Mouse (Mus musculus) thymus, postnatal 25 days (tissue): ENCODE results near the gene Skida1.

Experiments used
- DNase-seq: peaks from one replicate; pipeline ENCODE4 v3.0.0; 2022

Gene Skida1

DNA sequence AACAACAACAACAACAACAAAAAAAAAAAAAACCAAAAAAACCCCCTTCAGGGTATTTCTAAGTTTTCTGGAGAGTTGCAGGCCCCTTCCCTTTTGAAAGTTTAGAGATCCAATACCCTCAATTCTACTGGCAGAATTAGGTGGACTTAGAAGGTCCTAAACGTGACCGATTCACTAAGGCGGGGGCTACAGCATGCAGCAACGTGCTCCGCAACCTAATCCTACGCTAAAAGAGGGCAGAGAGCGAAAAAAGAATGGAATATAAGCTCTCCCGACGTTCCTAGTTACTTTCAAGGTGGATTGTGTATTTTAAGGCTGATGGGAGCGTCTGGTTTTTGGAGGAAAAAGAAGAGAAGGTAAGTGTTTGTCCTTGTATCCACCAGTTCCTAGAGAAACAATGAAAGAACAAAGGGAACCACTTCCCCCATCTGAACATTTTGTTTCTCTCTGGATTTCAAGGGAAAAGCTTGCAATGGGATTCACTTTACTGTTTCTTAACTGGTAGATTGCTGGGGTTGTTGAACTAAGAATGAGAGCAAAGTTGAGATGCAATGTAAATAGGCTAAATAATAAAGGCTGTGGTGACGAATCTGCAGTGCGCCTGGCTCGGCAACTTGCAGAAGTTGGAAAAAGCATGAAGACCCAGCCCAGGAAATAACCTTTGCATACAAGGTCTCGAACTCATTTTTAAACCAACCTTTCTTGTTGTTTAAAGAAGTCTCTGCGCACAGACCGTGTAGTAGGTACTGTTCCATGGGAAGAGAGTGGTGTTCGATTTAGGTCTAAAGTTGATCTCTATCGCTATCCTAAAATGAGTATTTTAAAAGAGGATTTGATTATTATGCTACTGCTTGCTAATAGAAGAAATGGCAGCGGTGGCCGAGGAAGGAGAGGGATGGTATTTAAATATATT, 6.4 kb upstream of the Skida1 start, which contains the start of gene Mllt10:
Mllt10 (plus strand) TSS at position 222 of the 913 bp plus-strand sequence.
- DNase-seq: no peak

DNA sequence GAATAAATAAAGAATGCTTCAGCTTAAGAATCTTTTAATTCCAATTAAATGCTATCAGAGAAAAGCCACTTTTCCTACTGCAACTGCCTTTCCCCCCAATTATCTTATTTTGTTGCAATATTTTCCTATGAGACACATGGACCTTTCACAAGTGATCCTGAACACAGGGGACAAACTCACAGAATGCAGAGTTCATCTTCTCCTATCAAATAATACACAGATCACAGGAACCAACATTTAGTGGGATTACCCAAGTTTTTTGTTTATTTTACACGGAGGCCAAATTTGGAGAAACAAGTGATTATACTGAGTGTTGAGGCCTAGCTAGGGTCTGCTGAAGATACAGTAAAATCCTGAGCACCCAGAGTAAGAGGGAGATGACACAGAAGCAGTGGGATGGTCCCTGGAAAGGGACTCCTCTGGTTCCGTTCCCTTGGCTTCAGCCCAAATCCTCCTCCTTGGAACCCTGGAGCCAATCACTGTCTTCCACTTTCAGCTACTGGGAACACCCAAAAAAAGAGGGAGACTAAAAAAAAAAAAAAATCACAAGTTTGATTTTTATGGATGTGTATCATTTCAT, 5.2 kb upstream of the Skida1 start:
- DNase-seq: no peak

DNA sequence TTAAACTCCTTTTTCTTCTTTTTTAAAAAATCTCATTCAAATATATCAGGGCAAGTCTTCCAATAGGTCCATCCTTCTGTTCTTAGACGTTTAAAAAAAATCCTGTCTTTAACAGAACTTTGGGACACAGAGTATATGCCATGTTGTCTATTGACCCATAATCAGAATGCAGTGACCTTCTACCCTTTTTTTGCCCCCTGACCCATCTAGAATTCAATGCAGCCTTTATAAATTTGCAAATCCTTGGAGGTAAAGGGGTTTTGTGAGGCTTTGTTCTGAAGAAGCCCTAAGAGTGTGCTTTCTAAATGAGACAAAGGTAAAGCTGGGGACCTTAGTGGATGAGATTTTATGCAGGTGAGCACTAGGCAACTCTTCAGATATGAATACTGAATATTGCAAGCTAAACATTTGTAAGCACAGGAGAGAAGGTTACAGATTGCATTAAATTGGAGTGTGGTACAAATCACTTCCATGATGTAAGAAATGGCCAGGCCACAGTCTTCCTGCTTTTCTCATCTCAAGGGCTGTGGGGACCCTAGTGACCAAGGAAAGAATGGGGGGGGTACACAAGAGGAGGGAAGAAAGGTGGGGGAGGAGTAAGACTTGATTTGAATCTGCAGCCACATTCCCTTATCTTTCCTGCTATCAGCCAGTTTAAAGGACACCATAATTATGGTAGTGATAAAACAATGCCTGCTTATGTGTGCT, 4.5 kb upstream of the Skida1 start:
- no peak for DNase-seq

DNA sequence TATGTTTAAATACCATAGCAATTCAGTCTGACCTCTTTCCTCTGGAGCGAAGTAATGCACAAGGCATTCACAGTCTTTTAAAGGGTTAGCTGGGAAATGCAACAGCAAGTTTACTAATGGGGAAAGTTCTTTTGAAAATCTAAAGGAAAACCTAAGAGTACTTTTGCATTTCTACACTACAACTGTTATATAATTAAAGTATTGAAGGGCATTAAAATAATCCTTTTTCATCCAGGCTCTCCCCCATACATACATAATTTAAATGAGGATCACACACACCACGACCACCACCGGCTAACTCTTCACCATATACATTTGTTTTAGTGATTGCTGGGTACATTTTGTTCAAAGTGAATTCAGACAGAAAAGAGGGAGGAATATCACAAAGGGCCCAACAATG, 3.7 kb upstream of the Skida1 start:
- no peak for DNase-seq

DNA sequence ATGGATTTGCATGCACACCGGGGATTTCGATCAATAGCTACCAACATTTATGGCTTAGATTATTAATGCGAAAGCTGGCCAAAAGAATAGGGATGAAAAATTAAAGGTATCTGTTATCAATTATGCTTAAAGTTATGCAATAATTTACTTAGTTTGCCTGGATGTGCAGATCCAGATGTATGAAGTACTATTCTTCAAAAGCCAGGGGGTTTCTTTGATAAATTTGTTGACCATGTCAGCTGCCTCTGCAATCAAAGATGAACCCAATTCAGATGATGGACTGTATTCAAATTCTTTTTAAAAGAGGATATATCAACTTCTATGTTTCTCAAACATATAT, 3.0 kb upstream of the Skida1 start:
- no peak for DNase-seq

DNA sequence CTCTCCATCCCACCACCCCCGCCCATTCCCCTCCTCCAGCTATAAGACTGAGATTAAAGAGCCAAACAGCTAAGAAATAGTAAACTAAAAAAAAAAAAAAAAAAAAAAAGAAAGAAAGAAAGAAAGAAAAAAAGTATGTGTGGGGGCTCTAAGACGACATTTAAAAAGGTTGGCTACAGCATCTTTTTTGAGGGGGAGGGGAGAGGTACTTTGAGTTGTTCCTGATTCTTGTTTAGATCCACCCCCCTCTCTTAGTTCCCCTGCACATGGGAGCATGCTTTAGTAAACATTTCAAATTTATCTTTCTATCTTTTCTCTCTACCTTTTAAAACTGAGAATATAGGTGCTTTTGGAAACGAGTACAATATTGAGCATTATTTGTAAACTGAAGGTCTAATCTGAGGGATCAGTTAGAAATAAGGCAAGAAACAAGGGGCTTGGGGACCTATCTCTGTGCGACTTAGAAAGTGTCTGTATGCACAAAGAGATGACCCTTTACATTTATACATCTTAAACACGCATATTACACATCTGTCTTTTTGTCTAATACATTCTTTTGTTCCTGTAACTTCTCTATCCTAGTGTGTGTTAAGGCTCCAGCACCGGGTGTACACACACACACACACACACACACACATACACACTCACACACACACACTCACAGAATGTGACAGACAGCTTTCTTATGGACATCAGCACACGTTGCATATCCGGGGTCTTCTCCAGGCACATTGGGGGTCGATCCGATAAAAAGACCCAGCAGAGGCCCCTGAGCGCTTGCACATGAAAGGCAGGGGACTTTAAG, 2.4 kb upstream of the Skida1 start:
- DNase-seq: no peak

DNA sequence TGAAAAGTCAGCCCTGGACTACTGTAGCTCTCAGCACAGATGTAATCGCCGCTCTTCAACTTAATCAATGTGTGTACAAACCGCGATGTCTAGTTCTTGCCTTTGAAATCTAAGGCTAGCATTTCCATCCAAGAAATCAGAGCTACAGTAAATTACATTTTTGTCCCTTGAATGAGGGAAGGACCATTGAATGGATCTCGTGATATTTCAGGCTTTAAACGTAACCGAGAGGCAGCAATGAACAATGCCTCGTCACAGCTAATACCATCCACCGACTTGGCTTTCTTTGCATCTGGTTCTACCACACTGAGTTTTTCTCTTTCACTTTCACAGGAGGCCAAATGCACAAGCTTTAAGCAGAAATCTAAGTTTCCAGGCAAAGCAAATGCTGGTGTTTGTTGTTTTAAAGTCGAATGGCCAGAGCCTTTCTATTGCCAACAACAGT, 1.7 kb upstream of the Skida1 start:
- DNase-seq: no peak

DNA sequence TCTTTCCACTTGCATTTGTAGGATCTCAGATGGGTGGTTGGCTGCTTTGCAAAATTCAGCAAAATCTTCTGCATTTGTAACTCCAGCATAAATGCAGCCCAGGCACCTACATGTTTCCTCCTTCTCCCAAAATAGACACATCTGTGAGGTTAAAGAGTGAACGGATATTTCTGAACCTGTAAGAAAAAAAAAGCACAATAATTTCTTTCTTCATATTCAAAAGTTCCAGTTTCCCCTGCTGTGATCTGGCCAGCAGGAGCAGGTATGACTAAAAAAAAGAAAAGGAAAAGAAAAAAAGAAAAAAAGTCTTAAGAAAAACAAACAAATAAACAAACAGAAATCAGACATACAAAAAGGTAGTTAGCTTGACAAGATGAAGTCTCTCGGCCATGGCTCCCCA, 1.2 kb upstream of the Skida1 start:
- DNase-seq: no peak

DNA sequence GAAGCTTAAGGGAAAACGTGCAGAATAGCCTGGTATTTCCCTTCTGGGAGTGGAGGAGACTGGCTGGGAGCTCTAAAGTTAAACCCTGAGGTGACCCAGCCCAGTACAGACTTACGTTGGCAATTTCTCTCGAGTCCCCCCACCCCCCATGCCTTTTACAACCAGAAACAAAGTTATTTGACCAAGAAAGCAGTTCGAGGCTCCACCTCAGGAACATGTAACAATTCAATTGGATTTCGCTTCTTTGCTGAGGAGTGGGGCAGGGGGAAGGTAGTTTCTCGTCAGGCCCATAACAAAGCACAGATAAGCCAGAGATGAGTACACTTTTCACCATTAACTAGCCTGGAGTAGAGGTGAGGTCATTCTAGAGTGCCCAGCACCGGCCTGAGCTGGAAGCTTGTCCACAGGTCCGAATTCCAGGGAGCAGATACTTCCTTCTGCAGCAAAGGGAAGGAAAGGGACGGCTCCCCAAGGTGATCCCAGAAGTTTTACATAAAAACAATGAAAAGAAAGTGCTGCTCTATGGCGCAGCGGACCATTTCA, 499 bp upstream of the Skida1 start:
- DNase-seq: no peak

DNA sequence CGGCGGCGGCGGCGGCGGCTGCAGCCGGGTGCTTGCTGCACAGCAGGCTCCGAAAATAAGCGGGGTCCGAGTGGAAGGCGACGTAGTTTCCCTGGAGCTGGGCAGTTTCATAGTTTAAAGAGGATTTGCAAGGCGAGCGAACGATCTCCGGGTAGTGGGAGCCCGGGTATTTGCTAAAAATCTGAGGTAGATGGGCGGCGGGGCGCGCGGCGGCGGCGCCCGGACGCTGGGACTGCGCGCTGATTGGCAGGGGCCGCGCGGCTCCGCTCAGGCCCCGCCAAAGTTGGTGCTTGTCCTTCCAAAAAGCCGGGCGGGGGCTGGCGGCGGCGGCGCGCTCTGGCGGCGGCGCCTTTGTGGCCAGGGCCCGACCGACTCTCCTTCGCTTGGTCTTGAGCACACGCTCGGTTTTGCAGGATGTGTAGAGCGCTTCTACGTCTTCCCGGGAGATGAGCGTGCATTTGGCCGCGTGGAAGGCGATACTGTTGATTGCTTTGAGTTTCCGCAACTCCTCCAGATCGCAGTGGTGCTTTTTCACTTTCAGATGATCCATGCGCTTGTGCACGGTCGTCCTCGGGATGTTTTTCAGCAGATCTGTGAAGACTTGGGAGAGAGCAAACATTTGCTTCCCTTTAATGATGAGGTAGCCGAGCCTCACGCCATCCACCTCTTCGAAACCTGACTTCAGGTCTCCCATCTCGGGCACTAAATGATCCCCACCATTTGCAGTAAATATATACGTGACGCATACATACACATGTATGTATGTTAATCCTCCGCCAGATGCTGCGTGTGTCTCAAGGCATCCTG, 1.0 kb downstream of the Skida1 start:
- DNase-seq: peak; percentile 54

DNA sequence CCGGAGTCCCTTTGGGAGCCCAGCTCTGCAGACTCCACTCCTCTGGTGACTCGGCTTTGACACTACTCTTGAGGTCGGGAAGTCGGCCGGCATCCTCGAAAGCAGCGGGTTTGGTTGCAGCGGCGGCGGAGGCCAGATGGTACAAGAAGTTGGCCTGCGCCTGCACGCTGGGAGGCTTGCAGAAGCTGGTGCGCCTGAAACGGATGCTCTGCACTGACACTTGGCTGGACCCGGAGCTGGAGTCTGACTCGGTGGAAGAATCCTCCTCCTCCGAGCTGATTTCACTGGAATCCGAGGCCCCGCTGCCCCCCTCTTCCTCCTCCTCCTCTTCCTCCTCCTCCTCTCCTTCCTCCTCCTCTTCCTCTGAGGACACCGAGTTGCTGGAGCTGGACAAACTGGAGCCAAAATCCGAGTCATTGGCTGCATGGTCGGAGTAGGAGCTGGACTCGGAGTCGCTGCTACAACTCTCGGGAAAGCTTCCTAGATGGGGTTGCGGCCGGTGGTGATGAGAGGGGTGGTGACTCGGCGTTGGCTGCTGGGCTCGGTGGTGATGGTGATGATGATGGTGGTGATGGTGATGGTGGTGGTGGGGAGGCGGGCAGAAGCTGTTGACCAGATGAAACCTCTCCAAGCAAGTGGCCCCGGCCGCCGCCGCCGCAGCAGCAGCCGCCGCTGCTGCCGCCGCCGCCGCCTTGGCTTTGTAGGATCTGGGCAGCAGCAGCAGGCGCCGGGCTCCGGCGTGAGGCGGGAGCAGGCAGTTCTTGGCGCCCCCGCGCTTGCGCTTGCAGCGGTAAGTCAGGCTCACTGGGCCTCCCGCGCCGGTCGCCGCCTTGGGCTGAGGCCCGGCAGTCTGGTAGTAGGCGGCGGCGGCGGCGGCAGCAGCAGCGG, 1.8 kb downstream of the Skida1 start:
- peak; percentile 67 for DNase-seq

DNA sequence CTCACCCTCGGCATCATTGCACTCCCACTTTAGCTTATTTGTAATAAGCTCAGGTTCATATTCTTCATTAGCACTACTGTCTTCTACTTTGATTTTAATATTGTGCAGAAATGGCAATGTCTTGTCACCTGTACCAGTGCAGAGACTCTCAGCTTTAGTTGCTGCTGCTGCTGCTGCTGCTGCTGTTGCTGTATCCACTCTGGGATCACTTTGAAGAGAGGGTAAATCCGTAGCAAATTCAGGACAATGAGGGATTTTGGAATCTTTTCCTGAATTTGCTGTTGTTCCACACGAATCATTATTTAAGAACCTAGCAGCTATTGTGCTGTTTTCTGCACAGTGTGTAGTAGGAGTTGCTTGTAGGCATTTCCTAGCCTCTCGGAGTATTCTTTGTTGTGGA, 2.7 kb downstream of the Skida1 start:
- DNase-seq: no peak

DNA sequence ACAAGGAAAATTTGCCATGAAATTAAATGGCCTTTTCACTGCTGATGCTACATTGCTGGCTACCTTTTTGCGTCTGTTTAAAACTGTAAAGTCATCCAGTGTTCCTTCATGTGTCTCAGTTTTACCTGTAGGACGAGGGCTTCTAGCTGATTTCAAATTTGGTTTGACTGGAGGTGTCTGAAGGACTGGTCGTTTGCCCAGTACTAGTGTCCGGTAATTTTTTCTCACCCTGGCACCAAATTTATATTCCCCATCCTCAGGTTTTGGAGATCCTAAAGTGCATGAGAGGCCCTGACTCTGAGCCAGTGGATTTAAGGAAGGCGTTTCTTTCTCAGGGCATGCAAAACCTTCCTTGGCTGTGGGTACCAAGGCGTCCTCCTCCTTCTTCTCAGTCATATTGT, 3.1 kb downstream of the Skida1 start:
- DNase-seq: no peak

DNA sequence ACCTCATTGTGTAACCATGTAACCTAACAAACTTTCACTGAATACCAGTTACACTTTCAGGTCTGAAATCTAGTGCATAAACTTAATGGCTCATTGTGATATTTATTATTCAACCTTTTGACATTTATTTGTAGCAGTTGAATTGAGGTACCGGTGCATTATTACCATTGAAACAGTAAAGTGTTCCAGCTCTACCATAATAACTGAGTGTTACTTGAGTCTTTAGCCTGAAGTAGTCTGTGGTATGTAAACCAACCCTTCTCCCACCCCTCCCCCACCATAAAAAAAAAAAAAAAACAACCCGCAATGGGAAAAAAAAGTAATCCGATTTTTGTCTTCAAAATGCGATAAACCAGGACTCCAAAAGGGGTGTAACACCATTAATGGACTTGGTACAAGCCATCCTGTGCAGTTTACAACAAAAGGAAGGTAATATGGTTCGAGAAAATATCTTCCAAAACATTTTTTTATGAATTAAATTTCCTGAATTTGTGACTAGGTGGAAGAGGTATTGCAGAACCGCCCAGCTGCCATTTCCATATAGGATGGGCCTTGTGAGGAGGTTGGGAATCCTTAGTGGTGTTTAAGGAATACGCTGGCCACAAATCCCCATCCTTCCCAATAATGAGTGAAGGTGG, 3.6 kb downstream of the Skida1 start:
- no peak for DNase-seq

DNA sequence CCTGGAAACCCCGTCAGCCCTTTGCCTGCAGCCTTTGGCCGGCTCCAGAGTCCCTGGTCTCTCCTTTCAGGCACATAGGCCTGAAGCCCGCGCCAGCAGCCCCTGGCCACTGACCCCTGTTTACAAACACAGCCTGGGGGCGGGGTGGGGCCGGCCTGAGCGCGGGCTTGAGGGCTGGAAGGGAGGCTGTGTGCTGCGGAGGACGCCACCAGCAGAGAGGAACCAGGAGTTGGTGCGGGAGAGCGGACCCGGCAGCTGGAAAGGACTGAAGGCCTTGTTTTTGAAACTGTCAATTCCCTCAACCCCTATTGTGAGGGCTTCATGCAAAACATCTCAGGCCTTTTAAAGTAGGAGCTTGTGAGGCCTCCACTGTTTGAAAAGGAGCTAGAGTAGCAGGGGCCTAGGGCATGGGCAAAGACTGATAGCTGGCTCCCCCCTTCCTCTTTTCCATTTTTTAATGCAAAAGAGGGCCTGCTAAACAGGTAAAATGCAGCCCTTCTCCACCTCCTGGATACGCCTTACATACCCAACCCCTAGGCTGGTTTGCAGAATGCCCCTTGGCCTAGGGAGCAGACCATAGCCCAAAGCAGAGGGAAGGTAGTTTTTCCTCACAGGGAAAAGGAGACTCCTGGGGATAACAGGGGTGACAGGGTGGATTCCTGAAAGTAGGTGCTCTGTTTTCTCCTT, 7.5 kb downstream of the Skida1 start:
- no peak for DNase-seq

DNA sequence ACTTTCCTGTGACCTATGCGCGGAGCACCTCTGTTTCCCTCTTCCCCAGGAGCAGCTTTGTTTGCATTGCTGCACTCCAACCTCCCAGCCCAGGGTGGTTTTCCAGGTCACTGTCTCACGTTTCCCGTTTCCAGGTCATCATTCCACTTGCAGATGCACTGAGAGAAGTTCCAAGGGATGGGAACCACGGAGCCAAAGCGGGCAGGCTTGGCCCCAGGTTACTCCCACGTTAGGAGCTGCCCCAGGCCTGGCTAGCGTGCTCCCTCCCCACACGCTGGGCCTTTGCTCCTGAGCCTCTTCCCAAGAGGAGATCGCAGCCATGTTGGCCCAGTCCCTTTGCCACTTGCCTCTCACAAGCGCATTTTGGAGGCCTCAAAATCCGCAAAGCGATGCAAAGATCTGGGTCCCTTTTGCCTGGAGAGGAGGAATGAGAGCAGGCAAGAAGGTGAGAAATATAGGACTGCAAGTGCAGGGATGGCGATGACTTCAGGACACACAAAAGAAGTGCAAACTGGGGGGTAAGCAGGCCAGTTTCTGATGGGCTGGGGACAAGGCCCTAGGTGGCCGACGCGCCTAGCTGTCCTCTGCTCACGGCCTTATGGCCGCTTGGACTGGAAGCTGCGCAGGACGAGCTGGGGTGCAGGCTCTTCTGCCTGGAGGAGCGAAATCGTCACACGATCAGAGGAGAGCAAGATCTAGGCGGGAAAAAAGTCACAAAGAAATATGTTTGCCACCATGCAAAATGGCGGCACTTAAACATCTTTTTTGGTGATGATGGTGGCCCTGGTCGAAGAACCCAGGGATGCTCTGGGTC, 8.3 kb downstream of the Skida1 start:
- no peak for DNase-seq

DNA sequence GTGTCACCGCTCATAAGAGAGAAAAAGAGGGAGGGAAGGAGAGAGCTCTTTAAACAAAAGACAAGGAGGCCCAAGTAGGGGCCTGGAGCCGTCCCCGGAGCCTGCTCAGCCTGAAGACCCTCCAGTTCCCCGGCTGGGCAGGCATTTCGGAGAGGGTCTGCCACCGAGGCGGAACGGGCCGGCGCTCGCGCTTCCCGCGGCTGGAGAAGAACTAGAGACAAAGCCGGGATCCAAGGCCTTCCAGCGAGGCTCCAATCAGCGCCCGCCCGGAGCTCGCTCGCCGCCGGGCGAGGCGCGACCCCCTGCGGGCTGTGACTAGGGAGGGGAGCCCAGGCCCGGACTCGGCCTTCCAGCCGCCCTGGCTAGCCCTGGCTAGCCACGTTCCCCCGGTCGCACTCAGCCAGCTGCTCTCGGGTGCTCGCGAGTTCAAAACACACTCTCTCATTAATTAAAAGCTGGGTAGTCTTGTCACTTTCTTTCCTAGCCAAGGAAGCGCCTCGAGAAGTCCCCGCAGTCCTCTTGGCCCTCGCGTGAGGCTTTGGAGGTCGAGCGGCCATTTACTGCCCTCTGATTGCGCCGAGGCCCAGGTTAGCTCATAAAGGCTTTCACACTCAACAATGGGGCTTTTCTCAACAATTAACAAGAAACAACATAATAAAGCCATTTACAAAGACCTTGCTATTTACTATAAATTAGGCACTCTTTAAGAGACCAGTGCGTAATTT, 9.1 kb downstream of the Skida1 start:
- DNase-seq: no peak

DNA sequence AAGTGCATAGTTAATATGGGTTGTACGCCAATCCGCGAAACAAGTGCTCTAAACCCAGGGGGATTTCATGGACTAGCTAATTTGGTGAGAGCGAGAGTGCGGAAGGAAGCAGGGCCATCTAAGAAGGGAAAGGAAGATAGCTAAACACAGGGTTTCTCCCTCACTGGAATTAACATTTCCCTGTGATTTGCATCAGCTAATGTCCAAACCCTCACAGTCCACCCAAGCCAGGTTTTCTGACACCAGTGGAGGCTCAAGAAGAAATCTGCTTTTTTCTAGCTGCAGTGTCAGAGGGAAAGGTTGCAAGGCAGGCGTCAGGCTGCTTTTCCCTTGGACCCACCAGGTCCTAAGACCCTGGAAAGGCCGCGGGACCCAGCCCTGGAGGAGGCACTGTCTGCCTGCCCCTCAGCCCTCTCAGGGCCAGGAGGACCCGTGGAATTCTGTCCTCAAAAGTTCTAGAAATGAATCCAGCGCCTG, 9.9 kb downstream of the Skida1 start:
- no peak for DNase-seq
